In the genomic region with DNA sequence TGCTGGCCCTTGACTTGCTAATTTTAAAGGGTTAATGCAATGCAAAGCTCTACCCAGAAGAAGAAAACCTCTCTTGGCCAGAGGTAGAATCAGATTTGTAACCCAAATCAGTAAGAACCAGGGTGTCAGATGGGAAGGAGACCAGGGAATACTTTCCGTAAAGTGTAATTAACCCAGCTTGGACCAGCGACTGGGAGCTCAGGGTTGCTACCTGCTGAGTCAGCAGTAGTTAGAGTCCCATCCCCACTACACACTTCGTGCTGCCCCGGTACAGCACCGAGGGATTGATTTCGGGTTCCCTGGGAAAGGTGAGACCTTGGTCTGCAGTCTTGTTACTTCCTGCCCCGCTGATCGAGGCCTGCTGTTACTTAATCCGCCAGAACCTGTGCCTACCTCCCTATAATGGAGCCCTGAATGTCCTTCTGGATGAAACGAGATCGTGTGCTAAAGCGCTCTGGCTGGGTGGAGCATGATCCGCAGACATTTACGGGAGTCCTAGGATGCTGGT, we compare ENCODE assay signal across 21 mouse cellular contexts. TPM values are rescaled to one million over a fixed set of nuclear protein-coding genes. Genes with fewer than 3 reads are reported as not detected.
DNase-seq lines count a peak whose midpoint lies in the region; ATAC-seq and TF ChIP-seq lines count a peak whose summit lies in the region.
"Had no signal": no experiment of that assay in that cellular context is flagged by ENCODE, and none has a peak within 500 bp of the region (broad histone marks: within the 10 kb centered on the region; RNA-seq: fewer than 3 reads in every experiment).

No protein-coding gene starts in this region.

- WGBS in kidney, embryonic 15.5 days: 20% methylated on average over 14 of the region's 14 CpGs
- WGBS in limb, embryonic 11.5 days: 21% methylated on average over 14 of the region's 14 CpGs

- H3K4me2 ChIP-seq in kidney, embryonic 15.5 days: peak overlapping the region; percentile 10; the same call in 1 of the 2 replicates
- H3K4me2 ChIP-seq in limb, embryonic 11.5 days (ENCODE audit: low read depth, severe bottlenecking): no peak overlapping the region
- H3K4me2 ChIP-seq: embryonic facial prominence, embryonic 15.5 days; liver, embryonic 13.5 days had no signal

- H3K9ac ChIP-seq in kidney, embryonic 15.5 days: no peak overlapping the region
- H3K9ac ChIP-seq in ES-Bruce4 (ENCODE audit: low read depth, poor library complexity, severe bottlenecking) (no peak overlapping the region), MEL (ENCODE audit: control insufficient read depth, low read depth, low read length, poor library complexity, severe bottlenecking) (no peak overlapping the region)
- no peak overlapping the region; the same call in 1 of the 2 replicates for H3K9ac ChIP-seq in limb, embryonic 11.5 days (ENCODE audit: low read length)
- H3K9ac ChIP-seq: embryonic facial prominence, embryonic 15.5 days; liver, embryonic 13.5 days had no signal

- H3K36me3 ChIP-seq in kidney, embryonic 15.5 days: no peaks in the 10 kb centered on the region
- H3K36me3 ChIP-seq in ES-Bruce4 (ENCODE audit: control insufficient read depth, insufficient read depth, low read length, poor library complexity, severe bottlenecking): no peaks in the 10 kb centered on the region
- H3K36me3 ChIP-seq in MEL (ENCODE audit: control insufficient read depth in 1 of 2, insufficient read depth in 2 of 2, low read length in 2 of 2): no peaks in the 10 kb centered on the region
- no peaks in the 10 kb centered on the region for H3K36me3 ChIP-seq in limb, embryonic 11.5 days (ENCODE audit: control insufficient read depth, insufficient read depth, low read length)
- H3K36me3 ChIP-seq: embryonic facial prominence, embryonic 15.5 days; liver, embryonic 13.5 days had no signal

- H3K27ac ChIP-seq in kidney, embryonic 15.5 days: no peak overlapping the region
- H3K27ac ChIP-seq in ES-Bruce4 (ENCODE audit: insufficient read depth, low read length) (no peak overlapping the region), MEL (ENCODE audit: control insufficient read depth, low read depth, low read length) (no peak overlapping the region)
- no peak overlapping the region for H3K27ac ChIP-seq in limb, embryonic 11.5 days (replicated peaks; ENCODE audit: low read depth, low read length)
- H3K27ac ChIP-seq: embryonic facial prominence, embryonic 15.5 days; hindbrain, postnatal 0 days; kidney, postnatal 0 days; liver, embryonic 13.5 days had no signal

- H3K27me3 ChIP-seq in kidney, embryonic 15.5 days: peaks cover 23% of the 10 kb centered on the region
- H3K27me3 ChIP-seq in ES-Bruce4 (ENCODE audit: control insufficient read depth, insufficient read depth, low read length, poor library complexity, severe bottlenecking): no peaks in the 10 kb centered on the region
- H3K27me3 ChIP-seq in MEL (ENCODE audit: control insufficient read depth in 1 of 2, insufficient read depth in 2 of 2, low read length in 2 of 2): peaks cover 0 to 2% of the 10 kb centered on the region in 2 experiments; a peak in 2 of 4 replicates
- 0 out of 2 replicates have a peak, but pooled peaks cover 2% of the 10 kb centered on the region for H3K27me3 ChIP-seq in limb, embryonic 11.5 days (ENCODE audit: control insufficient read depth, insufficient read depth, low read length)
- H3K27me3 ChIP-seq: Patski had no signal

- no peak for TF ChIP-seq POLR2A in ES-Bruce4 (IDR thresholded peaks at IDR 0.05; ENCODE audit: insufficient read depth, low read length)
- no peak for TF ChIP-seq POLR2A in MEL (IDR thresholded peaks at IDR 0.05; ENCODE audit: control insufficient read depth in 1 of 2, insufficient read depth in 1 of 2, low read depth in 1 of 2, low read length in 2 of 2, poor library complexity in 1 of 2)

- no peak for DNase-seq in kidney, adult 18-20 months
- DNase-seq in MEL (ENCODE audit: low read depth, low spot score): no peak
- DNase-seq in limb, embryonic 11.5 days (ENCODE audit: low spot score): peak; percentile 45
- DNase-seq in left cerebral cortex, postnatal 14 days (ENCODE audit: low spot score in 2 of 2): no peak
- DNase-seq in spleen, postnatal 4 days (ENCODE audit: low spot score in 2 of 2): no peak
- DNase-seq: adrenal gland, postnatal 36 days; cerebellum, adult 11 months; cerebellum, postnatal 14 days; gastrocnemius, postnatal 14 days; liver, embryonic 13.5 days; lung, adult 2 months; lung, postnatal 36 days; thymus, adult 2 months; thymus, postnatal 4 days had no signal

- TF ChIP-seq RAD21 in MEL (IDR thresholded peaks at IDR 0.05; ENCODE audit: low read depth, low read length): no peak

- no peak overlapping the region for H3K4me3 ChIP-seq in kidney, embryonic 15.5 days (replicated peaks)
- H3K4me3 ChIP-seq in ES-Bruce4 (ENCODE audit: low read depth, low read length): peak overlapping the region; percentile 22
- H3K4me3 ChIP-seq in MEL (ENCODE audit: control insufficient read depth in 1 of 2, insufficient read depth in 1 of 2, low read depth in 2 of 2, low read length in 2 of 2): no peak overlapping the region
- no peak overlapping the region for H3K4me3 ChIP-seq in limb, embryonic 11.5 days (ENCODE audit: low read depth, low read length)
- H3K4me3 ChIP-seq: embryonic facial prominence, embryonic 15.5 days; liver, embryonic 13.5 days had no signal

- no peaks in the 10 kb centered on the region for H3K9me3 ChIP-seq in kidney, embryonic 15.5 days (replicated peaks)
- H3K9me3 ChIP-seq in ES-Bruce4 (replicated peaks; ENCODE audit: control insufficient read depth, insufficient read depth, low read length, poor library complexity, severe bottlenecking) (no peaks in the 10 kb centered on the region), MEL (replicated peaks; ENCODE audit: insufficient read depth, low read length) (no peaks in the 10 kb centered on the region)
- no peaks in the 10 kb centered on the region for H3K9me3 ChIP-seq in limb, embryonic 11.5 days (ENCODE audit: control insufficient read depth, low read length)
- H3K9me3 ChIP-seq: embryonic facial prominence, embryonic 15.5 days; liver, embryonic 13.5 days had no signal

- ATAC-seq in kidney, embryonic 15.5 days (replicated peaks; ENCODE audit: low FRiP score): 0 out of 2 replicates have a peak, but pooled peaks have one; percentile 40
- no peak for ATAC-seq in limb, embryonic 11.5 days (ENCODE audit: insufficient number of reproducible peaks, low FRiP score, low TSS enrichment, low read depth)
- ATAC-seq: forebrain, embryonic 16.5 days; hindbrain, postnatal 0 days; Patski had no signal

- TF ChIP-seq CTCF in ES-Bruce4 (IDR thresholded peaks at IDR 0.05; ENCODE audit: low read depth, low read length): no peak
- no peak for TF ChIP-seq CTCF in MEL (IDR thresholded peaks at IDR 0.05 in 2 of 3, conservative IDR thresholded peaks at IDR 0.05 in 1 of 3; ENCODE audit: control insufficient read depth in 1 of 3, insufficient read depth in 1 of 3, low read depth in 2 of 3, low read length in 3 of 3, poor library complexity in 1 of 3, severe bottlenecking in 1 of 3)

- no peaks in the 10 kb centered on the region for H3K79me2 ChIP-seq in MEL (ENCODE audit: control insufficient read depth, insufficient read depth, low read length, poor library complexity)

- TF ChIP-seq EP300 in ES-Bruce4 (IDR thresholded peaks at IDR 0.05; ENCODE audit: insufficient read depth, low read depth, low read length): no peak
- TF ChIP-seq EP300 in MEL (IDR thresholded peaks at IDR 0.05; ENCODE audit: low read depth in 1 of 2, low read length in 2 of 2): no peak

- H3K4me1 ChIP-seq in kidney, embryonic 15.5 days: peaks cover 17% of the 10 kb centered on the region
- peaks cover 2% of the 10 kb centered on the region for H3K4me1 ChIP-seq in ES-Bruce4 (ENCODE audit: control insufficient read depth, insufficient read depth, low read length)
- H3K4me1 ChIP-seq in MEL (ENCODE audit: control insufficient read depth in 1 of 2, insufficient read depth in 2 of 2, low read length in 2 of 2): no peaks in the 10 kb centered on the region
- H3K4me1 ChIP-seq in limb, embryonic 11.5 days (ENCODE audit: control insufficient read depth, insufficient read depth, low read length): peaks cover 12% of the 10 kb centered on the region
- H3K4me1 ChIP-seq: liver, embryonic 13.5 days had no signal

- intact Hi-C loops in left cerebral cortex, postnatal 14 days (cut with DNase I): loop anchor here (5.0 kb wide), 1 partner anchor 289 kb away; no protein-coding TSS in a partner anchor

TF ChIP-seq in MEL, 35 proteins besides CTCF, POLR2A, EP300 and RAD21:
- TF ChIP-seq MAFK (IDR thresholded peaks at IDR 0.05; ENCODE audit: borderline replicate concordance, low read depth, low read length): peak; percentile 28; the same call in 1 of the 2 replicates
- TF ChIP-seq BHLHE40 (IDR thresholded peaks at IDR 0.05; ENCODE audit: borderline replicate concordance, low read depth, low read length): no peak
- no peak for TF ChIP-seq MYB (IDR thresholded peaks at IDR 0.05; ENCODE audit: low read depth, low read length)
- TF ChIP-seq ELF1 (IDR thresholded peaks at IDR 0.05; ENCODE audit: low read depth, low read length): no peak

RNA-seq across cellular contexts. Expression of gene Slc25a33, which starts 34.0 kb away (rescaled TPM):
- polyA plus RNA-seq in kidney, embryonic 15.5 days (2015; fragmentation: Nextera tagmentation; extraction: Ambion mirVana): 14.2 and 16.0 TPM in 2 replicates
- polyA plus RNA-seq in ES-Bruce4 (2011; ENCODE audit: insufficient read depth, insufficient read length, low read depth, missing spikeins) (10.2 and 11.9 TPM in 2 replicates), MEL (2012; ENCODE audit: insufficient read depth in 1 of 2, insufficient read length in 2 of 2, low read depth in 1 of 2, low replicate concordance in 2 of 2, missing spikeins in 1 of 2) (100 to 1,000 TPM in 1 of 2 experiments, 10 to 100 TPM in 1; 24.8 to 103 TPM)
- 20.6 and 21.4 TPM in 2 replicates for total RNA-seq in MEL (2012; rRNA removed)
- 28.9 and 29.7 TPM in 2 replicates for polyA plus RNA-seq in limb, embryonic 11.5 days (2014; fragmentation: Nextera tagmentation; extraction: Ambion mirVana)
- 10 to 100 TPM; 33.6 to 38.2 TPM for total RNA-seq in left cerebral cortex, postnatal 14 days (2021)
